Mouse (Mus musculus): Measurements from ENCODE around the gene Ackr3. TPM values are rescaled to one million over a fixed set of nuclear protein-coding genes. Genes with fewer than 3 reads are reported as not detected.
A peak's percentile ranks its signal among the peaks of the same experiment; 100 is the strongest.

The Ackr3 gene
- polyA plus RNA-seq, 1 experiment from 2014 or later: 27.4 TPM

DNA sequence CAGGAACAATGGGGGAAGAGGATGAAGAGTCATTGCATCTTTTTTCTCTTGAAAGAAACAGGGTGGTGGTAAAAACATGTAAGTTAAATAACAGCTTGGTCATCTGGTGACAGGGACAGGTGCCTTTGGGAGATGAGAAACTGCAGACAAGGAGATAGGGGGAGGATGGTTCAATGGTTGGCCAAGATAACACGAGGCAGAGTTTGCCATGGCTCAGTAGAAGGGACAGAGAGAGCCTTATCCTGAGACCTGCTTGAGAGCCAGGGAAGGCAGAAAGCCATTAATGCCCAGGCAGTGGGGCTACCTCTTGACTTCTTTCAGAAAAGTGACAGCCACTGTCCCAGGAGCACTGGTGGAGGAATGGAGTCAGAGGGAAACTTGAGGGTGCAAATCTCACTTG is 43.0 kb downstream of the Ackr3 start:
- H3K4me2 ChIP-seq (replicated peaks): no peak overlapping the region
- no peak overlapping the region for H3K9ac ChIP-seq (replicated peaks)
- 68% methylated on average over 1 of the region's 1 CpGs for WGBS
- 0 out of 2 replicates have a peak overlapping the region, but pooled peaks have one; percentile 17 for H3K27ac ChIP-seq (replicated peaks)
- no peaks in the 10 kb centered on the region for H3K9me3 ChIP-seq
- no peak overlapping the region for H3K4me3 ChIP-seq
- peaks cover 27% of the 10 kb centered on the region for H3K4me1 ChIP-seq
- no peaks in the 10 kb centered on the region for H3K36me3 ChIP-seq
- H3K27me3 ChIP-seq: no peaks in the 10 kb centered on the region
- ATAC-seq (ENCODE audit: low FRiP score, low read depth): no peak

DNA sequence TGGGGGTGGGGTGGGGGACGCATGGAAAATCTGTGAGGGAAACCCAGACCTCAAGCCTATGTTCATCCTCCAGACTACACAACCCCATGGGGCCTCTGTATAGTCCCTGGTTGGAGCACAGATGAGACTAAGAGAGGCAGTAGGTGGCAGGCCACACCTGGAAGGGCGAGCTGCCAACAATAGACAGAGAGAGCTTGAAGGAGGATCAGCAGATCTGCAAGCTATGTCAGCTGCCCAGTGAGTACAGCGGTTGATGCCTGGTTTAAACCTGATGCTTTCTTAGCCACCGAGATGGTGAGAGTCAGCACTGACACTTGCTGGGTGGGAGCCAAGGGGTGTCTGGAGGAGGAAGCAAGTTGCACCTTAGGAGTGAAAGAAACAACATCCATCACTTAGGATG is 43.5 kb downstream of the Ackr3 start:
- no peak for ATAC-seq (ENCODE audit: low FRiP score, low read depth)
- H3K9me3 ChIP-seq: no peaks in the 10 kb centered on the region
- H3K4me2 ChIP-seq (replicated peaks): no peak overlapping the region
- no peaks in the 10 kb centered on the region for H3K27me3 ChIP-seq
- no peak overlapping the region for H3K4me3 ChIP-seq
- peak overlapping the region; percentile 9; the same call in 1 of the 2 replicates for H3K27ac ChIP-seq (replicated peaks)
- 73% methylated on average over 4 of the region's 4 CpGs for WGBS
- H3K9ac ChIP-seq (replicated peaks): no peak overlapping the region
- H3K36me3 ChIP-seq: no peaks in the 10 kb centered on the region
- H3K4me1 ChIP-seq: peaks cover 31% of the 10 kb centered on the region

DNA sequence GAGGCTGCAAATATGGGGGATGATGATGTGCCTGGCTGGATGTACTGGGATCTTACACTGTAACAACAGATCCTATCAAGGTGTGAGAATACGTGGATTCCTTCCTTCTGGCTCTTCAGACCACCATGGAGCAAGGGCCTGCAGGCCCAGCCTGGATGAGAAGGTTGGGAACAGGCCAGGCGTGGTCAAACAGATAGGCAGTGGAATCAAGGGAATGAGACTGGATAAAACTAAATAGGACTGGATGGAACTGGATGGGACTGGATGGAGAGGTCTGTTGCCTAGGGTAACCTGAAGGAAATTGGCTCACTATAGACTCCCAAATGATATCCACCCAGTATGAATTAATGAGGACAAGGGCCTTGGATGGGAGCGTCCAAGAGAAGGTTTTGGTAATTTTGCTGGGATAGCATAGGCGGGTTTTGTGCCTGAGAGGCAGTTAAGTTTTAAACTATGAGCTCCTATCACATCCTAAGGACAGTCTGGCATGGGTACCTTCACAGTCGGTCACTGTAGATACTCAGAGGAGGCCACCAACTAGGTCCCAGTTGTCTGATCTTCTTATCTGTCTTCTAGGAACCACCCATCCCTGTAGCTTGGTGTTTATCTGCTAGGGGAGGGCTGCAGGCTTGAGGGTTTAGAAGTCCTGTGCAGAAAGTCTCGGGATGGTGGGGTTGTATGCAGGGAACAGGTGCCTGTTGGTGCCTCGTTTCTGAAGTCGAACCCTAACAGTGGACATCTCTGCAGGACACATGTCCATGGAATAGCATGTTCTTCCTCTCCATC is 44.2 kb downstream of the Ackr3 start:
- peaks cover 31% of the 10 kb centered on the region for H3K4me1 ChIP-seq
- 0 out of 2 replicates have a peak overlapping the region, but pooled peaks have one; percentile 9 for H3K27ac ChIP-seq (replicated peaks)
- no peak overlapping the region for H3K4me3 ChIP-seq
- no peak overlapping the region for H3K9ac ChIP-seq (replicated peaks)
- H3K36me3 ChIP-seq: no peaks in the 10 kb centered on the region
- H3K27me3 ChIP-seq: no peaks in the 10 kb centered on the region
- WGBS: 92% methylated on average over 8 of the region's 8 CpGs
- ATAC-seq (ENCODE audit: low FRiP score, low read depth): no peak
- no peak overlapping the region for H3K4me2 ChIP-seq (replicated peaks)
- H3K9me3 ChIP-seq: no peaks in the 10 kb centered on the region

DNA sequence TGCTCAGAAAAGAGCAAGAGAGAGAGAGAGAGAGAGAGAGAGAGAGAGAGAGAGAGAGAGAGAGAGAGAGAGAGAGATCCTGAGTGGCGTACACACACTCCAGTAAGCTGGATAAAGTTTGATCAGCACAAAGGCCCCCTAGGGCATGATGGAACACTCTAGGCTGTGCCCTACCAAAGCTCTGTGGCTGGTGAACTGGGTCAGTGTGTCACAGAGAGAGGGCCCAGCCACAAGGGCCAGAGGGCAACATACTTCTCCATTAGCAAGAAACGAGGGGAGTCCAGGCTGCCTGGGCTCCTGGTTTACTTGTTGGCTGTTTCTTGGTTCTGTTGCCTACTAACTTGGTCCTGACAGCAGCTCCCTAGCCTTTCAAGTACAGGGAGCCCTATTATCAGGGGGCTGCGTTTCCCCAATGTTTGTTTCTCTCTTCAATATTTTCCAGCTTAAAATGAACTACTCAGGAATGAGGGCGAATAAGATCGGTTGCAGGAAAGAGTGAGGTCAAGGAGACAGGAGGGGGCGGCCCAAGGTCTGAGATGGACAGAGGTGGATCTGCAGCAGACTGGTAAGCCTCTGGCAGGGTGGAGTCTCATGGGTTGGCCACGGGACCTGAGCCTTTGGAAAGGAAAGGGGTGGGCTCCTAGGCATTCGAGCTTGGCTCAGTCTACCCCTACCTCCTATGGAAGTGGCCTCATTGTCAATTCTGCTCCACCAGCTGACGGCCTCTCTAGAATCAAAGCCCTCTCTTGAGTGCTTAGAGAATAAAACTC is 45.4 kb downstream of the Ackr3 start:
- Histone ChIP-seq H3K4me3 (no peak overlapping the region), H3K9ac (replicated peaks) (no peak overlapping the region), H3K9me3 (no peaks in the 10 kb centered on the region), H3K27ac (replicated peaks) (no peak overlapping the region), H3K36me3 (no peaks in the 10 kb centered on the region), H3K27me3 (0 out of 2 replicates have a peak, but pooled peaks cover 5% of the 10 kb centered on the region), H3K4me1 (peaks cover 31% of the 10 kb centered on the region), H3K4me2 (replicated peaks) (no peak overlapping the region)
- 76% methylated on average over 9 of the region's 9 CpGs for WGBS
- no peak for ATAC-seq (ENCODE audit: low FRiP score, low read depth)

DNA sequence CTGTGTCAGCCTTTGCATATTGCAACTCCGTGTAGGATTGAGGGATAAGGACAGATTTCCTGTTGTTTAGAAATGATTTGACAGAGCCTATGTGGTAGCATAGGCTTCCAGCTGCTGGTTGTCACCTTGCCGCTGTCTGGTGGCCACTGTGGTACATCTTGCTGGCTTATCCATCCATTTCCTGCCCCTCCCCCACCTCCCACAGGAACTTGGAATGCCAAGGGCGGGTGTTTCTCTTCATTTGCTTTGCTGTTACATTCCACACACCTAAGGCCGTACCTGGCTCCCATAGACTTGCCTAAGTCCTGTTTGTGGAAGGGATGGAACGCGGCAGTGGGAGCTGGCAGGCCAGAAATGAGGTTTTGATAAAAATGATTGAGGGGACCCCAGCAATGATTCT is 46.6 kb downstream of the Ackr3 start:
- H3K4me3 ChIP-seq: no peak overlapping the region
- H3K4me1 ChIP-seq: peaks cover 31% of the 10 kb centered on the region
- H3K36me3 ChIP-seq: no peaks in the 10 kb centered on the region
- no peak overlapping the region for H3K4me2 ChIP-seq (replicated peaks)
- 0 out of 2 replicates have a peak, but pooled peaks cover 5% of the 10 kb centered on the region for H3K27me3 ChIP-seq
- H3K9ac ChIP-seq (replicated peaks): no peak overlapping the region
- WGBS: 87% methylated on average over 6 of the region's 6 CpGs
- no peak for ATAC-seq (ENCODE audit: low FRiP score, low read depth)
- no peak overlapping the region for H3K27ac ChIP-seq (replicated peaks)
- H3K9me3 ChIP-seq: no peaks in the 10 kb centered on the region

DNA sequence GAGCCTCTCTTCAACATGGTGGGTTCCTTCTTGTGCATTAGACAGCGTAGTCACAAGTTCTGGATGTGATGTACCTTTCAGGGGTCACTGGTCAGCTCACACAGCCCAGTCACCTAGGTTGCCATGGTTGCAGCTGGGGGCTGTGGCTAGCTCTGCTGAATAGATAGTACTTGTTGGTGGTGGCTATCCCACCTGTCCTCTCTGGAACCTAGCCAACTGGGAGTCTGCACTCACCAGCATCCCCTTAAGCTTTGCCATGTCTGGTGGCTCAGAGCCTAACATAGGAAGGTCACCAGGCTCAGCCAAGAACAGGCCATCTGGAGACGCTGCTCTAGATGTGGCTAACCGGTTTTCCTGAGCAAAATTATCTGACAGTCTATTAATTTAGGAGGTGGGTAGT is 47.4 kb downstream of the Ackr3 start:
- Histone ChIP-seq H3K36me3 (no peaks in the 10 kb centered on the region), H3K4me3 (no peak overlapping the region), H3K9ac (replicated peaks) (no peak overlapping the region), H3K4me2 (replicated peaks) (no peak overlapping the region), H3K9me3 (no peaks in the 10 kb centered on the region), H3K27me3 (0 out of 2 replicates have a peak, but pooled peaks cover 5% of the 10 kb centered on the region), H3K4me1 (peaks cover 28% of the 10 kb centered on the region), H3K27ac (replicated peaks) (no peak overlapping the region)
- no peak for ATAC-seq (ENCODE audit: low FRiP score, low read depth)
- WGBS: 86% methylated on average over 3 of the region's 3 CpGs

DNA sequence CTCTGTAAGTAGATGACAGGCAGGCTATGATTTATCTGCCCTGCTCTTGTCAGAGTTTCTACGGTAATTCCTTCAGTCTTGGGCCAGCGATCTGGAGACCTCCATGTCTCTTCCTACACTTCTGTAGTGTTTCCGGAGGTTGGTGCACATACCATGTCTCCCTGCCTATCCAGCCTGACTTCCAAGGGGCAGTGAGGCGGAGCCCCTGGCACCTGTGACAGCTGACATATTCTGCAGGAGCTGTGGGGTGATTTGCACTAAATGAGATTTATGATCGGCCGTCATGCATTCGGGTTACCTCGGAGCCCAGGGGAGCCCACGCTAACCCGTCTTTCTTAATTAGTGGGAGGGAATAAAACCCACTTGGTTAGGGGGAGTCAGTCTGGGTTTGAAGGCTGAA is 49.7 kb downstream of the Ackr3 start:
- WGBS: 83% methylated on average over 10 of the region's 10 CpGs
- no peak overlapping the region for H3K9ac ChIP-seq (replicated peaks)
- peaks cover 22% of the 10 kb centered on the region for H3K4me1 ChIP-seq
- H3K27me3 ChIP-seq: 0 out of 2 replicates have a peak, but pooled peaks cover 5% of the 10 kb centered on the region
- H3K4me2 ChIP-seq (replicated peaks): no peak overlapping the region
- H3K27ac ChIP-seq (replicated peaks): no peak overlapping the region
- no peaks in the 10 kb centered on the region for H3K9me3 ChIP-seq
- ATAC-seq (ENCODE audit: low FRiP score, low read depth): no peak
- H3K36me3 ChIP-seq: no peaks in the 10 kb centered on the region
- no peak overlapping the region for H3K4me3 ChIP-seq

DNA sequence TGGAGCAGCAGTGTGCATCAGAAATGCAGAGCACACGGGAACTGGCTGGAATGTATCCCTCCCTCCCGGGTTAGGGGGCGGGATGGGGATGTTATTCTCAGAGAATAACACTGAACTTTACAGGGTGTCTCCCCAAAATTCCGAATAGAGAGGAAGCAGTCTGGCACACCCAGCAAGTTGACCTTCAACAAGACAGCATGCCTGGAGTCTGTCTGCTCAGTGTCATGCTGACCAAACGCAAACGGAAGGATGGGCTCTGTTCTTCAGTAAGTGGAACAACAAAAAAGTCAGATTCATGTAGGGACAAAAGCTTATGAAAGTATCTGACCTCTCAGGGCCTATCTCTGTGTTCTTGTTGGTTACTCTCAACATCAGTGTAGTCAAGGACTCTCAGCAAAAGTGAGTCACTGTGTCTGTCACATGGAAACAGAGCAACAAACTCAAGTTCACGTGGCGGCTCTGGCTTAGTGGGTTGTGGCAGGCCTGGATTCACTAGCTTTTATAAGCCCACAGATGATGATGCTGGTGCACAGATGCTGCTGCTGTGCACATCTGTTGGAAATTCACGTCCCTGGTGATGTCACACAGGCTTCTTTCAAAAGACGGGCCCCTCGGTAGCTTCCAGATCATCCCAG is 54.6 kb downstream of the Ackr3 start:
- Histone ChIP-seq H3K27ac (replicated peaks) (no peak overlapping the region), H3K9me3 (no peaks in the 10 kb centered on the region), H3K27me3 (0 out of 2 replicates have a peak, but pooled peaks cover 5% of the 10 kb centered on the region), H3K4me3 (no peak overlapping the region), H3K4me1 (no peaks in the 10 kb centered on the region), H3K4me2 (replicated peaks) (no peak overlapping the region), H3K36me3 (no peaks in the 10 kb centered on the region), H3K9ac (replicated peaks) (no peak overlapping the region)
- WGBS: 87% methylated on average over 11 of the region's 11 CpGs
- no peak for ATAC-seq (ENCODE audit: low FRiP score, low read depth)

DNA sequence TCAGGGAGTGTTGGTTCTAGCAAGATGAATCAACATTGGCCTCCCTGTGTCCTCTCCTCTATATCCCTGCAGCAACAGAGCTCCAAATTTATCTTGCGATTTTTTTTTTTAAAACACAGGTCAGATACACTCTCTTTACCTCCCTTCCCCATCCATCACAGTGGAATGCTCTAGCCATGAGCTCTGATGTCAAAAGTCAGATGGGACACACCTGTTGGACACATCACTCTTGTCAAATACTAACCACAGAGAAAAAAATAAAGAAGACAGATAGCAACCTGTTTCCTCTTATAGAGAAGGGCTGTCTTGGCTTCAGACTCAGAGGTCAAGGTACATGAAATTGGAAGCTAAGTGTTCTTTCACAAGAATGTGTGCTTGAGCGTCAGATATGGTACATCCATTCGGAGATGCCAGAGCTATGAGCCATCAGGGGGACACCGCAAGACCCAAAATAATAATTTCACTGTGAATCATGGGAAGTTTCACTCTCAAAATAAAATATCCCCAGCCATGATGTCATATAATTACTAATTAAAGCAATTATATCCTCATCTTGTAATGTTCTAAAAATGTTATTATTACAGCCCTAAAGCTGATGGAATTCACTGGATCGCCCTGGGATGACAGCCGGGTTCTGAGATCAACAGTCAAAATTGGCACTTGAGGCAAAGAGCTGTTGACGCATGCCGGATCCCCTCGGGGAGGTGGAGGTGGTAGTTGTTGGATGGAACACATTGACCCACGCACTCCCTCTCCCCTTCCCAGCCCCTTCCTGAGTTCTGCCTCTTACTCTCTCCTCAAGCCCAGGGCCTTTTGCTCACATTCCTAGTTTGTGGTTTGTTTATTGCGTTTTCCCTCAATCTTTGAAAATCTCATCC is 57.2 kb downstream of the Ackr3 start:
- Histone ChIP-seq H3K9me3 (no peaks in the 10 kb centered on the region), H3K9ac (replicated peaks) (no peak overlapping the region), H3K4me3 (no peak overlapping the region), H3K4me1 (no peaks in the 10 kb centered on the region), H3K4me2 (replicated peaks) (no peak overlapping the region), H3K27me3 (no peaks in the 10 kb centered on the region), H3K36me3 (no peaks in the 10 kb centered on the region), H3K27ac (replicated peaks) (no peak overlapping the region)
- 92% methylated on average over 11 of the region's 11 CpGs for WGBS
- no peak for ATAC-seq (ENCODE audit: low FRiP score, low read depth)

DNA sequence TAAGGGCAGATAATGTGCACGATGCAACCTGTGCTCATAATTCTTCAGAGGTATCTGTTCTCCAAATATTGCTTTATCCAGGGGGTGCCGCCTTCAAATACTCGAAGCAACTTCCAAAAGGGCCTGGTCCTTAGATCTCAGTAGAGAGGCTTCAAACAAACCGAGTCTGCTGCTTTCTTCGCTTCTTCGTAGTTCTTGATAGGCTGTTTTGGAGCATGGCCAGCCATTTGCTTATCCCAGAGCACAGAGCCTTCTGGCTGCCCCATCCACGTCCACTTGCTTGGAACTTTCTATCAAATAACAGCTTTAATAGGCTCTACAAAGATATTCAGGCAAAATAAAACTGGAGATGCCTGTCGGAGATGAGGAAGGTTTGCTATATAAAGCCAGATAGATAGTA is 58.6 kb downstream of the Ackr3 start:
- H3K9ac ChIP-seq (replicated peaks): no peak overlapping the region
- no peak overlapping the region for H3K27ac ChIP-seq (replicated peaks)
- no peak for ATAC-seq (ENCODE audit: low FRiP score, low read depth)
- no peak overlapping the region for H3K4me2 ChIP-seq (replicated peaks)
- no peaks in the 10 kb centered on the region for H3K4me1 ChIP-seq
- H3K4me3 ChIP-seq: no peak overlapping the region
- H3K36me3 ChIP-seq: no peaks in the 10 kb centered on the region
- H3K27me3 ChIP-seq: 0 out of 2 replicates have a peak, but pooled peaks cover 7% of the 10 kb centered on the region
- H3K9me3 ChIP-seq: no peaks in the 10 kb centered on the region
- WGBS: 89% methylated on average over 8 of the region's 8 CpGs
